Mouse (Mus musculus) kidney, embryonic 15.5 days (tissue): ENCODE results near the gene Nxpe2. TPM values are rescaled to one million over a fixed set of nuclear protein-coding genes. Genes with fewer than 3 reads are reported as not detected.

Source experiments
- ATAC-seq: fragments of 200-750 bp; cut with Nextera tagmentation; replicated peaks from 2 replicates; pipeline ENCODE4 v1.8.0; 2017; ENCODE audit warnings: moderate TSS enrichment; ENCODE audit not compliant: low FRiP score
- H3K27ac ChIP-seq: fragments of 300-500 bp; sonication (generic); 2 replicates; pipeline ENCODE4 v1.5.1; 2015; ENCODE audit warnings: mild to moderate bottlenecking, inconsistent platforms
- H3K27me3 ChIP-seq: fragments of 300-500 bp; sonication (generic); 2 replicates; pipeline ENCODE4 v1.6.1; 2015; ENCODE audit warnings: inconsistent platforms
- H3K36me3 ChIP-seq: fragments of 300-500 bp; sonication (generic); 2 replicates; pipeline ENCODE4 v1.6.1; 2015; ENCODE audit warnings: inconsistent platforms
- H3K4me1 ChIP-seq: fragments of 300-500 bp; sonication (generic); 2 replicates; pipeline ENCODE4 v1.6.1; 2015; ENCODE audit warnings: inconsistent platforms
- H3K4me2 ChIP-seq: fragments of 300-500 bp; sonication (generic); 2 replicates; pipeline ENCODE4 v1.6.1; 2015; ENCODE audit warnings: moderate library complexity, mild to moderate bottlenecking, inconsistent platforms
- H3K4me3 ChIP-seq: fragments of 300-500 bp; sonication (generic); replicated peaks from 2 replicates; pipeline ENCODE4 v1.5.1; 2015; ENCODE audit warnings: mild to moderate bottlenecking, inconsistent platforms
- H3K9ac ChIP-seq: fragments of 300-500 bp; sonication (generic); 2 replicates; pipeline ENCODE4 v1.6.1; 2015; ENCODE audit warnings: mild to moderate bottlenecking, inconsistent platforms
- H3K9me3 ChIP-seq: fragments of 300-500 bp; sonication (generic); replicated peaks from 2 replicates; pipeline ENCODE4 v1.6.1; 2016; ENCODE audit warnings: inconsistent platforms
- WGBS: fragments of 180-500 bp; shearing (Covaris S2); methylation state at CpG from one replicate; pipeline ENCODE4 v1.1.7; 2015; ENCODE audit warnings: mixed read lengths; 5-methylcytosine and 5-hydroxymethylcytosine counted together
- polyA plus RNA-seq: library from polyadenylated mRNA; unstranded; fragments of >200 nt; fragmentation: Nextera tagmentation; extraction: Ambion mirVana; gene quantifications from 2 replicates; pipeline ENCODE4 v1.2.1, GENCODE M21; 2015

The Nxpe2 gene
- 2.0 and 2.7 TPM in 2 replicates for polyA plus RNA-seq

DNA sequence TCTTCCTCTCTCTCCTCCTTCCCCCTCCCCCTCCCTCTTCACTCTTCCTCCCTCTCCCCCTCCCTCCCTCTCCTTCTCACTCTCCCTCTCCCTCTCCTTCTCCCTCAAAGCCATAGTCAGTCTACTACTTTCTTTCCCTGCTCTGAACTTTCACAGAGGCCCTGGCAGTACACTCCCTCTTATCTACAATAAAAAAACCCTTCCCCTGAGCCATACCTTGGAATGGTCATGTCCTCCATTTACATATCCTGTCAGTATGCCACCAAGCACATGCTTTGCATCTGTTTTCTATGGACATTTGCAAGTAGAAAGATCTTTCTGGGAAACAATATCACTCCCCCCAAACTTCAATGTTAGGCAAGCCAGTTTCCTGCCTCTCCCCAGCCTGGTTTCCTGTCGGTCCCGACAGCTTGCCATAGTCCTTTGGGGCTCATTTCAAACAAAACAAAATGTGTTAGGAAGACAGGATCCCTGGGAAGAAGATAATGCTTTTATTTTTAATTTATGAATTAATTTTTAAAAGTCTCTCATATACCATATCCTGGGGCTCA is at the start of gene Nxpe2:
Gene Nxpe2, minus strand, starts transcription at position 307 of the 551 bp plus-strand sequence.
- no peaks in the 10 kb centered on the region for H3K36me3 ChIP-seq
- ATAC-seq = no peak

DNA sequence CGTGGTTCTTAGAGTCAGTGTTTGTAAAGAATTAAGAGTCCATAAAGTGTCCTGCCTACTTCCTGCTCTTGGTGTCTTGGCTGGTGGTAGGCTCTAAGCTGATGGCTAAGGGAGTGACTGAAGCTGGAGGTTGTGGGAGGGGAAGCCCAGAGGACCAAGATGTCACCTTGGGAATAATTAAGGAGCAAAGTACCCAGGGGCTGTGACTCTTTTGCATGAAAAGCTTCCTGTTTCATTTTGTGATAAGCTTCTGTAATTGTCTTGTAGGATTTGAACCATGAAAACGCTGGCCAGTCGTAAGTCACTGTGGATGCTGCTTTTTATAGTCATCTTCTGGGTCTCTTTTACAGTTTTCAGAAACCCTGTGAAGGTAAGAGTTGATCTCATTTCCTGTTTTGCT is 36.7 kb upstream of the Nxpe2 start:
- H3K36me3 ChIP-seq = no peaks in the 10 kb centered on the region
- no peak overlapping the region for H3K4me3 ChIP-seq
- 25% methylated on average over 3 of the region's 3 CpGs for WGBS
- no peak overlapping the region for H3K27ac ChIP-seq
- no peak overlapping the region for H3K9ac ChIP-seq
- no peak overlapping the region for H3K4me2 ChIP-seq
- no peaks in the 10 kb centered on the region for H3K27me3 ChIP-seq
- H3K4me1 ChIP-seq = no peaks in the 10 kb centered on the region
- H3K9me3 ChIP-seq = no peaks in the 10 kb centered on the region
- no peak for ATAC-seq

More for the DNA sequence above, at the start of gene Nxpe2:
- Histone ChIP-seq H3K4me1 (0 out of 2 replicates have a peak, but pooled peaks cover 6% of the 10 kb centered on the region), H3K9me3 (no peaks in the 10 kb centered on the region), H3K9ac (no peak within 1 kb of the TSS), H3K4me3 (no peak within 1 kb of the TSS), H3K27ac (peak within 1 kb of the TSS; percentile 72), H3K27me3 (no peaks in the 10 kb centered on the region), H3K4me2 (no peak within 1 kb of the TSS)
- WGBS = 38% methylated on average over 2 of the region's 2 CpGs

DNA sequence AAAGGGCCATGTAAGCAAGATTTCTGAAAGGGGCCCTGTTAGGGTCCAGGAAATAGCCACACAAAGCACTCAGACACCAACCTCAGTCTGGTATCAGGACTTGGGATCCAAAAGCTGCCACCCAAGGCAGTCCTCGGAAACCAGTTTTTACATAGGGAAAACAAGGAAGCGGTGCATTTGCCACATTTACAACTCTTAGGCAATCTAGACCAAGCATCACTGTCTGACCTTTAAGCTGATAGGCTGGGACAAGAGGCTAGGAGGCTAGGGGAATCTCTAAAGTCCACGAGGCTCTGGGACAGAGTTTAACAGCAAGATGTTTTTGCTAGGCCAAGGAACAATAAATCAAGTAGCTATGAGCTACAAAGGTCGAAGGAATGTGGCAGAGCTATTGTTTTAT is 35.2 kb upstream of the Nxpe2 start:
- no peaks in the 10 kb centered on the region for H3K36me3 ChIP-seq
- no peak overlapping the region for H3K4me3 ChIP-seq
- H3K9ac ChIP-seq = no peak overlapping the region
- H3K4me2 ChIP-seq = no peak overlapping the region
- H3K27ac ChIP-seq = no peak overlapping the region
- ATAC-seq = no peak
- H3K27me3 ChIP-seq = no peaks in the 10 kb centered on the region
- 43% methylated on average over 4 of the region's 4 CpGs for WGBS
- no peaks in the 10 kb centered on the region for H3K9me3 ChIP-seq
- no peaks in the 10 kb centered on the region for H3K4me1 ChIP-seq

DNA sequence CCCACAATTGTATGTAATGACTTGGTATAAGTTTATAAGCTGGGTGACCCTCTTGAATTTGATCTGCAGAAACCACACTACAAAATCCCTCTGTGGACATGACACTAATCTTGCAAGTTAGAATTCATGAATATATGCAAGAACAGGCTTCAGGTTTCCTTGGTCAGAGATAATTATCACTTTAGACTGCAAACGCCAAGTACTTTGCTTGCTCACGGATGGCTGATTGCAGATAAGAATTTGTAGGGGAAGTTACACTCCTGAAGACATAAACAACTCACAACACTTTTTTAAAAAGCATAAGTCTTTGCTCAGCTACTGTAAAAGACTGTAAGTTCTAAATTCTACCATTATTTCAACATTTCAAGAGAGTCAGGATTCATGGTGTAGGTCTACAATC is 21.1 kb upstream of the Nxpe2 start:
- Histone ChIP-seq H3K27ac (no peak overlapping the region), H3K27me3 (no peaks in the 10 kb centered on the region), H3K9ac (no peak overlapping the region), H3K4me1 (no peaks in the 10 kb centered on the region), H3K36me3 (no peaks in the 10 kb centered on the region), H3K4me2 (no peak overlapping the region), H3K9me3 (no peaks in the 10 kb centered on the region), H3K4me3 (no peak overlapping the region)
- no peak for ATAC-seq
- 44% methylated on average over 2 of the region's 2 CpGs for WGBS

DNA sequence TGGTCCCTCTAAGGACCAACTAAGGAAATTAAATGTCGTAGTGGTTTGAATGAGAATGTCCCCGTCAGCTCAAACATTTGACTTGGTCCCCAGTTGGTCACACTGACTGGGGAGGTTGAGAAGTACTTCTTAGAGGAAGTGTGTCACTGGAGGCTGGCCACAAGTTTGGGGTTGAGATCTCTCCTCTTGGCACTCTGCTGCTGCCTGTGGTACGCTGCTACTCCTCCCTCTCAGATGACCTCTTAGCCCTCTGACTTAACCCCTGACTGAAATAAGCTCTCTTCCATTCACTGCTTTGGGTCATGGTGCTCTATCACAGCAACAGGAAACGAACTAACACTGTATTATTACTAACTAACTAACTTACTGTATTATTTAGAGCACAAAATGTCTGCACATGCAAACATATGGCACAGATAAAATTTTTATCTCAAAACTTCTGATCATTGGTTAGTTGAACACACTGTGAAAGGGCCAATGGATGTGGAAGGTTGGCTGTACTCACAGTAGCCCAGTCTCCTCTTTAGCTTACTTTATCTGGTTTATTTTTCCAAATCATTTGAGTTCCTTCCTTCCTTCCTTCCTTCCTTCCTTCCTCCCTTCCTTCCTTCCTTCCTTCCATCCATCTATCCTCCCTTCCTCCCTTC is 20.1 kb upstream of the Nxpe2 start:
- no peak overlapping the region for H3K4me2 ChIP-seq
- H3K4me1 ChIP-seq = no peaks in the 10 kb centered on the region
- H3K27ac ChIP-seq = no peak overlapping the region
- H3K27me3 ChIP-seq = no peaks in the 10 kb centered on the region
- H3K36me3 ChIP-seq = no peaks in the 10 kb centered on the region
- H3K9ac ChIP-seq = no peak overlapping the region
- no peak overlapping the region for H3K4me3 ChIP-seq
- H3K9me3 ChIP-seq = no peaks in the 10 kb centered on the region
- WGBS = 80% methylated on average over 4 of the region's 4 CpGs
- ATAC-seq = no peak

DNA sequence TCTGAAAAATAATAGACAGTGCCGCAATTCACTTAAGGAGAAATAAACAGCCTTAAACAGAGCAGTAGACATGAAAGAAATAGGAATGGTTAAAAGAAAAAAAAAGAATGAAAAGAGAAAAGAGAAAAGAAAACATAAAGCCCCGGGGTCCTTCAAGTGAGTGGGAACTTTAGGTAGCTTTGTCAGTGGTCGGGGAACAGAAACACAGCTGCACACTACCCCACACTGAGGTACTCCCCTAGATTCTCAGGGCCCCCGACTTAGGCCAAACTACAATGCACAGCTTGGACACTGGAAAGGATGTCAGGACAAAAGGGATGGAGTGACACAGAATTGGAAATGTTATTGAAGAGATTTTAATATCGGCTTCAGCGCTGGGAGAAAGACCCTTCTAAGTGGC is 9.5 kb upstream of the Nxpe2 start:
- Histone ChIP-seq H3K36me3 (no peaks in the 10 kb centered on the region), H3K9me3 (no peaks in the 10 kb centered on the region), H3K4me3 (no peak overlapping the region), H3K4me1 (no peaks in the 10 kb centered on the region), H3K9ac (no peak overlapping the region), H3K27me3 (no peaks in the 10 kb centered on the region), H3K27ac (no peak overlapping the region), H3K4me2 (no peak overlapping the region)
- WGBS = 85% methylated on average over 6 of the region's 6 CpGs
- no peak for ATAC-seq

DNA sequence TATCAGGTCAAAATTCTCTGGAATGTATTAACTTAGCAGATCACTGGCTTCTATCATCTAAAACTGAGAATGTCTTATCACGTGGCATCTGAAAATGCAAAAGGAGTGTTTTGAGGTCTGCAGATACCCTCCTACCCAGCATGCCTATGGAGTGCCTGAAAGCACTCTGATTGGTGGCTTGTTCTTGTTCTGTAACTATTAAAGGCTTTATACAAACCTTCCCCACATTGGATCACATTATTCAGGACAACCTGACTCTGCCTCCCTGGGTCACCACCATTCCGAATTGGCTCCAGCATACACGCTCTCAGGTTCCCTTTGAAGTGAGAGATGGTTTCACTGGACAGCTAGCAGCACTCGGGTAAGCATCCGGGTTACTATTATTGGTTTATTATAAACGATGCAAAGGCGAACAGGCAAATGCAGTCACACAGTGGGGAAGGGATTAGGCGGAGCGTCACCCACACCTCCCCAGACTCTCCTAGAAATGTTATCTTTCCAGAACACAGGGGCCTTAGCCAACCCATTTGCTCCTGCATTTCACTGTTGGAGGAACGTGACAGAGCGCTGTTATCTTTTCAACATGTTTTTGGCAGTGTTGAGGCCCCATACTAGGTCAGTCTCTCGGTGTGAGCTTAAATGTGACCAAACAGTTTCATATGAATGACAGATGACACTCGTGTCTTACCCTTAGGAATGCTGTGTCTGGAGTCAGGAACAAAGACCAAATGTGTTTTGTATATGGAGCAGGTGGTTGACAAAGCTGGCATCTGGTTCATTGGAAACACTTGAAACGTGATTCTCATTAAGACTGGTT is 8.8 kb upstream of the Nxpe2 start:
- ATAC-seq = no peak; the same call in 1 of the 2 replicates
- no peaks in the 10 kb centered on the region for H3K27me3 ChIP-seq
- H3K4me1 ChIP-seq = no peaks in the 10 kb centered on the region
- no peak overlapping the region for H3K27ac ChIP-seq
- no peaks in the 10 kb centered on the region for H3K9me3 ChIP-seq
- no peak overlapping the region for H3K9ac ChIP-seq
- H3K36me3 ChIP-seq = no peaks in the 10 kb centered on the region
- 82% methylated on average over 14 of the region's 14 CpGs for WGBS
- no peak overlapping the region for H3K4me2 ChIP-seq
- no peak overlapping the region for H3K4me3 ChIP-seq

DNA sequence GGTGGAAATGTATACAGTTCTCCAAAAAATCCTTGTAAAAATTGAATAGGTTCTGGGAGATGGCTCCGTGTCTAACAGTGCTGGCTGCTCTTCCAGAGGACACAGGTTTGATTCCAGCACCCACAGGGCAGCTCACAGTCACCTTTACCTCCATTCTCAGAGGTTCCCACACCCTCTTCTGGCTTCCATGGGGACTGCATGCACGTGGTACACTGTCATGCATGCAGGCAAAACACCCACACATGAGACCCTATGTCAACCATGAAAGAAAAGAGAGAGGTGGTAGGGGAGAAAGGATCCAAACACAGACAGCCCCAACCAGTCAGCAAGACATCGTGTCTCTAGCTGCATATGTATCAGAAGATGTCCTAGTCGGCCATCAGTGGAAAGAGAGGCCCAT is 7.6 kb upstream of the Nxpe2 start:
- H3K4me2 ChIP-seq = no peak overlapping the region
- 71% methylated on average over 4 of the region's 4 CpGs for WGBS
- no peak overlapping the region for H3K27ac ChIP-seq
- no peak overlapping the region for H3K9ac ChIP-seq
- no peaks in the 10 kb centered on the region for H3K27me3 ChIP-seq
- H3K9me3 ChIP-seq = no peaks in the 10 kb centered on the region
- H3K36me3 ChIP-seq = no peaks in the 10 kb centered on the region
- no peaks in the 10 kb centered on the region for H3K4me1 ChIP-seq
- no peak for ATAC-seq
- H3K4me3 ChIP-seq = no peak overlapping the region

DNA sequence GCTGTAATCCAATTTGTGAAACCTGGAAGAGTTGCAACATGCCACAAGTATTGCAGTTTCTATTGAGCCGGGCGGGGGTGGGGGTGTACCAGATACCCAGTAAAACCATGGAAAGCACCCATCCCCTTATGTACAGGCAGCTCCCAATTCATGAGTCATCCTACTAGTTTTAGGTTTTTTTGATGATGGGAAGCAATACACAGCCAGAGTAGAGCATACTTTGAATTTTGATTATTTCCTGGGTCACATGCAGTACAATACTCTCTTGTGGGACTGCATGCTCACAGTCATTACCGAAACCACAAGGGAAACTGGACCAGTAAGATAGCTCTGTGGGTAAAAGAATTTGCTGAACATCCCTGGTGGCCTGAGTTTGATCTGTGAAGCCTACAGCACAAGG is 3.8 kb upstream of the Nxpe2 start:
- Histone ChIP-seq H3K27me3 (no peaks in the 10 kb centered on the region), H3K9ac (no peak overlapping the region), H3K4me1 (0 out of 2 replicates have a peak, but pooled peaks cover 6% of the 10 kb centered on the region), H3K27ac (no peak overlapping the region), H3K36me3 (no peaks in the 10 kb centered on the region), H3K9me3 (no peaks in the 10 kb centered on the region), H3K4me2 (no peak overlapping the region), H3K4me3 (no peak overlapping the region)
- no peak for ATAC-seq
- 91% methylated on average over 3 of the region's 3 CpGs for WGBS

DNA sequence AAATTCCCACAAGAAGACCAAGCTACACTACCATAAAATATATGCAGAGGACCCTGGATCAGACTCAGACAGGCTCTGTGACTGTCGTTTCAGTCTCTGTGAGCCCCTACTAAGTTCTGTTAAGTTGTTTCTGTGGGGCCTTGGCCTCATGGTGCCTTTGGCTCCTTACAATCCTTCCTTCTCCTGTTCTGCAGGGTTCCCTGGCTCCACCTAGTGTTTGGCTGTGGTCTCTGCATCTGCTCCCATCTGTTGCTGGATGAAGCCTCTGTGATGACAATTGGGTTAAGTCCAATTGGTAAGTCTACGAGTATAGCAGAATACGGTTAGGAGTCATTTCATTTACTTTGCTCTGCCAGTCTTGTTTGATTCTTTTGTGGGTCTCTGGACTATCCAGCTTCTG is 1.5 kb upstream of the Nxpe2 start:
- H3K36me3 ChIP-seq = no peaks in the 10 kb centered on the region
- H3K4me1 ChIP-seq = 0 out of 2 replicates have a peak, but pooled peaks cover 6% of the 10 kb centered on the region
- H3K9ac ChIP-seq = no peak overlapping the region
- H3K9me3 ChIP-seq = no peaks in the 10 kb centered on the region
- H3K4me2 ChIP-seq = no peak overlapping the region
- H3K27ac ChIP-seq = no peak overlapping the region
- H3K4me3 ChIP-seq = no peak overlapping the region
- 51% methylated on average over 3 of the region's 3 CpGs for WGBS
- no peaks in the 10 kb centered on the region for H3K27me3 ChIP-seq
- no peak for ATAC-seq

DNA sequence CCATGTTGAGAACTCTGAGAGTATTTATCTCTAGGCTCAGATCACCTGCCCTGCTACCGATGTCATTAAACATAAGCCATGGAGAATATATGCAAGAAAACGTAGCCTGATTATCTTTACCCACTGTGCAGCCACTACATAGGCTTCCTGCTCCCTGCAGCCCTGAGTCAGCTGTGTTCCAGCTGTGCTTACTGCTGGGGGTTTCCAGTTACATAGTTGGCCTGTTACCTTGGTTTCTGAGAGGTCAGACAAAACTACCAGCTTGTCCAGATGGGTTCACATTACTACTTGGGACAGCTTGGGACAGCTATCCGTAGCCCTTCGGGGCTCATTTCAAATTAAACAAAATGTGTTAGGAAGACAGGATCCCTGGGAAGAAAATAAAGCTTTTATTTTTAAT is 868 bp upstream of the Nxpe2 start:
- Histone ChIP-seq H3K36me3 (no peaks in the 10 kb centered on the region), H3K4me1 (0 out of 2 replicates have a peak, but pooled peaks cover 6% of the 10 kb centered on the region), H3K9me3 (no peaks in the 10 kb centered on the region), H3K4me3 (no peak overlapping the region), H3K27ac (peak overlapping the region; percentile 72), H3K4me2 (no peak overlapping the region), H3K9ac (no peak overlapping the region), H3K27me3 (no peaks in the 10 kb centered on the region)
- no peak; the same call in 1 of the 2 replicates for ATAC-seq
- 65% methylated on average over 4 of the region's 4 CpGs for WGBS

DNA sequence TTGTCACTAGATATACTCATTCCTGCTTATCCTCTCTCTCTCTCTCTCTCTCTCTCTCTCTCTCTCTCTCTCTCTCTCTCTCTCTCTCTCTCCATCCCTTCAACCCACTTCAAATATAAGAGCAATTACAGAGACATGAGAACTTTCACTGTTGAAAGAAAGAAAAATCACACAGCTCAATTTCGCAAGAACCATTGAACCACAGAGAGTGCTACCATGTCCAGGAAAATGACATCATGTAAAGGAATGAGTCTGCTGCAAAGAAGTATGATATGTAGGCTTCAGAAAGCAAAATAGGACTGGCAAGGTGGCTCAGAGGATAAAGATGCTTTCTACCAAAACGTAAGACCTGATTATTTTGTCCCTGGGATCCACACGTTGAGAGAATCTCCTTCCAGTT is 7.4 kb downstream of the Nxpe2 start:
- ATAC-seq = no peak
- H3K4me2 ChIP-seq = no peak overlapping the region
- no peak overlapping the region for H3K9ac ChIP-seq
- no peaks in the 10 kb centered on the region for H3K36me3 ChIP-seq
- no peak overlapping the region for H3K27ac ChIP-seq
- 92% methylated on average over 3 of the region's 3 CpGs for WGBS
- H3K4me3 ChIP-seq = no peak overlapping the region
- H3K9me3 ChIP-seq = no peaks in the 10 kb centered on the region
- no peaks in the 10 kb centered on the region for H3K27me3 ChIP-seq
- H3K4me1 ChIP-seq = 0 out of 2 replicates have a peak, but pooled peaks cover under 1% of the 10 kb centered on the region
